Mouse (Mus musculus) MEL (cell line): ENCODE measurements at regions not wholly inside any gene's neighbourhood (a gene's known extent, or its start where the extent isn't known, plus 50 kb on each side); places are given as distances from the start of the nearest gene placed in this dataset.

Experiments used
- DNase-seq: peaks from one replicate; pipeline ENCODE4 v3.0.0; 2011; ENCODE audit warnings: low read depth, low spot score
- H3K27ac ChIP-seq: 2 replicates; pipeline ENCODE4 v1.5.1; 2012; ENCODE audit warnings: low read depth, mild to moderate bottlenecking, control low read depth, low read length, moderate library complexity; ENCODE audit not compliant: control insufficient read depth
- H3K27me3 ChIP-seq, 2 experiments: fragments of 150-350 bp in 1 of 2; sonication (generic) in 1 of 2; 2 replicates each; pipeline ENCODE4 v1.6.1; 2012; ENCODE audit warnings: low read length in 2 of 2, mild to moderate bottlenecking in 2 of 2, improper control_type of control experiment in 1 of 2, moderate library complexity in 1 of 2; ENCODE audit not compliant: insufficient read depth in 2 of 2, control insufficient read depth in 1 of 2
- H3K36me3 ChIP-seq, 2 experiments: 2 replicates each; pipeline ENCODE4 v1.6.1; 2012 to 2014; ENCODE audit warnings: low read length in 2 of 2, improper control_type of control experiment in 1 of 2, inconsistent platforms in 1 of 2, mild to moderate bottlenecking in 1 of 2; ENCODE audit not compliant: insufficient read depth in 2 of 2, control insufficient read depth in 1 of 2
- H3K4me1 ChIP-seq, 2 experiments: fragments of 150-350 bp in 1 of 2; sonication (generic) in 1 of 2; 2 replicates each; pipeline ENCODE4 v1.6.1; 2012; ENCODE audit warnings: low read length in 2 of 2, improper control_type of control experiment in 1 of 2, mild to moderate bottlenecking in 1 of 2; ENCODE audit not compliant: insufficient read depth in 2 of 2, control insufficient read depth in 1 of 2
- H3K4me3 ChIP-seq, 2 experiments: fragments of 150-350 bp in 1 of 2; sonication (generic) in 1 of 2; 2 replicates each; pipeline ENCODE4 v1.5.1; 2012; ENCODE audit warnings: low read depth in 2 of 2, low read length in 2 of 2, mild to moderate bottlenecking in 2 of 2, moderate library complexity in 2 of 2, control low read depth in 1 of 2, improper control_type of control experiment in 1 of 2; ENCODE audit not compliant: control insufficient read depth in 1 of 2, insufficient read depth in 1 of 2
- H3K79me2 ChIP-seq: 2 replicates; pipeline ENCODE4 v1.6.1; 2012; ENCODE audit warnings: mild to moderate bottlenecking, low read length, moderate library complexity; ENCODE audit not compliant: control insufficient read depth, poor library complexity, insufficient read depth
- H3K9ac ChIP-seq: 2 replicates; pipeline ENCODE4 v1.6.1; 2012; ENCODE audit warnings: low read depth, mild to moderate bottlenecking, control low read depth, low read length, moderate library complexity; ENCODE audit not compliant: control insufficient read depth, poor library complexity, severe bottlenecking
- H3K9me3 ChIP-seq: fragments of 150-350 bp; sonication (generic); replicated peaks from 2 replicates; pipeline ENCODE4 v1.6.1; 2012; ENCODE audit warnings: mild to moderate bottlenecking, low read length, improper control_type of control experiment, moderate library complexity; ENCODE audit not compliant: insufficient read depth
- CHD1 ChIP-seq: IDR thresholded peaks from 2 replicates; pipeline ENCODE4 v1.6.1; 2012; ENCODE audit warnings: low read depth, mild to moderate bottlenecking, inconsistent platforms, low read length, improper control_type of control experiment
- CHD2 ChIP-seq: IDR thresholded peaks from 2 replicates; pipeline ENCODE4 v1.6.1; 2011; ENCODE audit warnings: low read length, improper control_type of control experiment
- CTCF ChIP-seq, 3 experiments: IDR thresholded peaks in 2 of 3; conservative IDR thresholded peaks in 1 of 3; 2 replicates each; pipeline ENCODE4 v1.5.1; 2011 to 2012; ENCODE audit warnings: low read length in 3 of 3, low read depth in 2 of 3, mild to moderate bottlenecking in 2 of 3, improper control_type of control experiment in 1 of 3, inconsistent platforms in 1 of 3, mixed read lengths in 1 of 3, moderate library complexity in 1 of 3; ENCODE audit not compliant: control insufficient read depth in 1 of 3, insufficient read depth in 1 of 3, poor library complexity in 1 of 3, severe bottlenecking in 1 of 3
- E2F4 ChIP-seq: IDR thresholded peaks from 2 replicates; pipeline ENCODE4 v1.6.1; 2011; ENCODE audit warnings: low read depth, low read length, improper control_type of control experiment, borderline replicate concordance
- ELF1 ChIP-seq: IDR thresholded peaks from 2 replicates; pipeline ENCODE4 v1.6.1; 2014; ENCODE audit warnings: low read depth, mild to moderate bottlenecking, inconsistent platforms, low read length, improper control_type of control experiment, moderate library complexity
- ETS1 ChIP-seq: IDR thresholded peaks from 2 replicates; pipeline ENCODE4 v1.6.1; 2012; ENCODE audit warnings: low read depth, mild to moderate bottlenecking, inconsistent platforms, low read length, improper control_type of control experiment, moderate library complexity
- GATA1 ChIP-seq: IDR thresholded peaks from 2 replicates; pipeline ENCODE4 v1.6.1; 2011; ENCODE audit warnings: low read depth, low read length, improper control_type of control experiment
- JUND ChIP-seq: IDR thresholded peaks from 2 replicates; pipeline ENCODE4 v1.6.1; 2011; ENCODE audit warnings: low read depth, mild to moderate bottlenecking, improper control_type of control experiment, low read length
- MAFK ChIP-seq: IDR thresholded peaks from 2 replicates; pipeline ENCODE4 v1.6.1; 2011; ENCODE audit warnings: low read depth, mild to moderate bottlenecking, low read length, improper control_type of control experiment, borderline replicate concordance
- MAX ChIP-seq: IDR thresholded peaks from 2 replicates; pipeline ENCODE4 v1.6.1; 2011; ENCODE audit warnings: low read length, improper control_type of control experiment
- MAZ ChIP-seq: IDR thresholded peaks from 2 replicates; pipeline ENCODE4 v1.6.1; 2012; ENCODE audit warnings: low read depth, mild to moderate bottlenecking, inconsistent platforms, low read length, improper control_type of control experiment
- MEF2A ChIP-seq: IDR thresholded peaks from 2 replicates; pipeline ENCODE4 v1.6.1; 2014; ENCODE audit warnings: low read depth, mild to moderate bottlenecking, inconsistent platforms, low read length, improper control_type of control experiment; ENCODE audit not compliant: poor library complexity, insufficient replicate concordance, severe bottlenecking; ENCODE audit errors: extremely low read depth
- MXI1 ChIP-seq: IDR thresholded peaks from 2 replicates; pipeline ENCODE4 v1.6.1; 2011; ENCODE audit warnings: mild to moderate bottlenecking, low read depth, low read length, improper control_type of control experiment
- MYB ChIP-seq: IDR thresholded peaks from 2 replicates; pipeline ENCODE4 v1.6.1; 2011; ENCODE audit warnings: mild to moderate bottlenecking, low read depth, low read length, improper control_type of control experiment
- MYC ChIP-seq: IDR thresholded peaks from 2 replicates; pipeline ENCODE4 v1.6.1; 2011; ENCODE audit warnings: low read depth, mild to moderate bottlenecking, low read length, improper control_type of control experiment, moderate library complexity
- NELFE ChIP-seq: IDR thresholded peaks from 2 replicates; pipeline ENCODE4 v1.6.1; 2011; ENCODE audit warnings: low read depth, low read length, improper control_type of control experiment
- NRF1 ChIP-seq: IDR thresholded peaks from 2 replicates; pipeline ENCODE4 v1.6.1; 2014; ENCODE audit warnings: low read depth, mild to moderate bottlenecking, inconsistent platforms, low read length, improper control_type of control experiment, moderate library complexity; ENCODE audit not compliant: poor library complexity, insufficient read depth, severe bottlenecking
- POLR2AphosphoS2 ChIP-seq: IDR thresholded peaks from 2 replicates; pipeline ENCODE4 v1.6.1; 2011; ENCODE audit warnings: low read length, improper control_type of control experiment
- POLR2AphosphoS5 ChIP-seq: IDR thresholded peaks from 2 replicates; pipeline ENCODE4 v1.6.1; 2012; ENCODE audit warnings: low read depth, borderline replicate concordance, mild to moderate bottlenecking, inconsistent platforms, low read length, moderate library complexity, mixed read lengths
- RCOR1 ChIP-seq: IDR thresholded peaks from 2 replicates; pipeline ENCODE4 v1.6.1; 2012; ENCODE audit warnings: low read depth, mild to moderate bottlenecking, inconsistent platforms, low read length, improper control_type of control experiment
- SMC3 ChIP-seq: IDR thresholded peaks from 2 replicates; pipeline ENCODE4 v1.6.1; 2011; ENCODE audit warnings: low read depth, low read length, improper control_type of control experiment
- UBTF ChIP-seq: IDR thresholded peaks from 2 replicates; pipeline ENCODE4 v1.6.1; 2012; ENCODE audit warnings: low read depth, mild to moderate bottlenecking, inconsistent platforms, low read length, improper control_type of control experiment, moderate library complexity, borderline replicate concordance; ENCODE audit not compliant: insufficient read depth
- ZMIZ1 ChIP-seq: IDR thresholded peaks from 2 replicates; pipeline ENCODE4 v1.6.1; 2012; ENCODE audit warnings: low read depth, mild to moderate bottlenecking, inconsistent platforms, low read length, improper control_type of control experiment, moderate library complexity
- ZNF384 ChIP-seq: IDR thresholded peaks from 2 replicates; pipeline ENCODE4 v1.6.1; 2012; ENCODE audit warnings: low read depth, mild to moderate bottlenecking, inconsistent platforms, low read length, improper control_type of control experiment

- no peaks in the 10 kb centered on the region for H3K9me3 ChIP-seq
- H3K79me2 ChIP-seq: no peaks in the 10 kb centered on the region
- H3K9ac ChIP-seq: no peak overlapping the region
- no peak overlapping the region for H3K27ac ChIP-seq
- no peak for DNase-seq
- H3K4me1 ChIP-seq: no peaks in the 10 kb centered on the region
- no peak overlapping the region for H3K4me3 ChIP-seq
- H3K27me3 ChIP-seq: no peaks in the 10 kb centered on the region
- H3K36me3 ChIP-seq: no peaks in the 10 kb centered on the region
- TF ChIP-seq POLR2AphosphoS2: no peak
- no peak for TF ChIP-seq MYB
- TF ChIP-seq POLR2AphosphoS5: no peak
- no peak for TF ChIP-seq NELFE
- TF ChIP-seq CHD2: no peak
- TF ChIP-seq MXI1: no peak
- TF ChIP-seq E2F4: no peak
- TF ChIP-seq ELF1: no peak
- no peak for TF ChIP-seq MYC
- no peak for TF ChIP-seq UBTF
- TF ChIP-seq, all 39 proteins: peak for 0
Measured at GRCm38 (mm10) chr1:128975586-128975985, 297.5 kb upstream of the Thsd7b start.

- Histone ChIP-seq H3K27ac (no peak overlapping the region), H3K36me3 (no peaks in the 10 kb centered on the region), H3K9ac (no peak overlapping the region), H3K4me1 (no peaks in the 10 kb centered on the region), H3K4me3 (no peak overlapping the region), H3K79me2 (no peaks in the 10 kb centered on the region), H3K27me3 (no peaks in the 10 kb centered on the region), H3K9me3 (no peaks in the 10 kb centered on the region)
- DNase-seq: no peak
- TF ChIP-seq CTCF (IDR thresholded peaks at IDR 0.05 in 2 of 3, conservative IDR thresholded peaks at IDR 0.05 in 1 of 3; ENCODE audit: control insufficient read depth in 1 of 3, insufficient read depth in 1 of 3, low read depth in 2 of 3, low read length in 3 of 3, poor library complexity in 1 of 3, severe bottlenecking in 1 of 3) (no peak), POLR2AphosphoS2 (no peak), MAX (no peak), MYB (no peak), JUND (no peak), RCOR1 (no peak), ZMIZ1 (no peak), NRF1 (no peak), SMC3 (no peak), ZNF384 (no peak), MAFK (no peak), MEF2A (no peak), MYC (no peak), GATA1 (no peak), NELFE (no peak), CHD1 (no peak), ETS1 (no peak), MAZ (no peak)
Measured at GRCm38 (mm10) chr1:128951436-128951835, 321.7 kb upstream of the Thsd7b start.
